Mouse (Mus musculus) kidney, postnatal 14 days (tissue): ENCODE results near the gene Nhsl1.

Source experiments
- DNase-seq: peaks from one replicate; pipeline ENCODE4 v3.0.0; 2022; ENCODE audit warnings: mixed read lengths

The Nhsl1 gene

DNA sequence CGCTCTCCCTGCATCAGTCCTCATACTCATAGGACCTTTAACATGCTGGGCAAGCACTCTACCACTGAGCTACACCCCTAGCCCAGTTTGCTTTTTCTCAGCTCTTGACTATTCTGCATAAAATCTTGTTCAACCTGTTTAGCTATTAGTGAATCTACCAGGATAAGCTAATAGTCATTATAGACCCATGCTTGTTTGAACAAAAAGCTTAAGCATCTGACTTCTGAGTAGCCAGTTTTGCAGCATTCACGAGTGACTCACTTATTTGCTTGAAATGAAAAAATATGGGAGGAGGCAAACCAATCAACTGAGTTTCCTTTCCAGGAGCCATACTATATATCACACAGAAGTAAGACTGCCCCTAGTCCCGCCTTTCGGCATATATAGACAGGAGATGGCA, 32.0 kb downstream of the Nhsl1 start:
- DNase-seq = no peak

DNA sequence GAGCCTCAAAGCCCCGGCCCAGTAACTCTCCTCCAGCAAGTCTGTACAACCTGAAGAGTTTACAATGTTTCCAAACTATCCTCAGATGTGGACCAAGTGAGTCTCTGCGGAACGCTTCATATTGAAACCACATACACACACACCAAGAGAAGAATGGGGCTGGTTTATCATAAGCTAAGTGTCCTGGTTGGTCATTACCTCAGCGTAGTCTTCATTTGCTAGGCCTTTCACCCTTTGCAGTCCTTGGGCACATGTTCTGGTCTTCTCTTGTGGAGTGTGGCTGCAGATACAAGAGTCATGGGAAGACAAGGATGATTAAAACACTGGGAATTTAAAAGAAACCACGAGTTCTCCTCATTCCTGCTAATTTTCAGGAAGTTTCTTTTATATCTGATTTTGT, 34.2 kb downstream of the Nhsl1 start:
- no peak for DNase-seq

DNA sequence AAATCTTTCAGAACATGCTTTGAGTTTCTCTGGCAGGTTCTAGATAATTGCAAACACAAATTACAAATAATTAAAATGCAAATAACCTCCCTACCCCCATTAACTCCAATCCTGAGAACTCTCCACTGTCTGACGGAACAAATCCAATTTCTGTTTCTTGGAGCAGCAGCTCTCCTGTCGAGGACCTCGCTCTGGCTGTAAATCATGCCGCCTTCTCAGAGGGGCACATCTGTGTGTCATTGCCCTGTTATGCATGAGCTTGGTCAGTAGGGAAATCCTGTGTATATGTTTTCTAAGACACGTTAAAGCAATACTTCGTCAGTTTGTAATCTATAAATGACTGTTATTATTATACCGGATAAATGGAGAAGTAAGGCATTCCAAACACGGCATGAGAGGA, 35.3 kb downstream of the Nhsl1 start:
- no peak for DNase-seq

DNA sequence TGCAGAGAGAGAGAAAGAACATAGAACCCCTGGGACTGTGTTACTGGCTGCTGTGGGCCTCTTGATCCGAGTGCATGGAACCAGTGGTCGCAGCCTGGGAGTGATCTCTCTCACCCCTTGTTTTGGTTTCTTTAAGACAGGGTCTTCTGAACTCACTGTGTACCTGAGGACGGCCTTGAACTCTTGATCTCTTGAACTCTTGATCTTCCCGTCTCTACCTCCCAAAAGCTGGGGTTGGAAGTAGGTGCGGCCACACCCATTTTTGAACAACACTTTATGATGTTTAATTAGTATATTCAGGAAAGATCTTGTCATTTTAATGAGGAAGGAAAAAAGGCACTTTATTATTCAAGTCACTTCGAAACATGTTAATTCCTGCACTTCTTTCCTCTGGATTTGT, 37.7 kb downstream of the Nhsl1 start:
- DNase-seq = no peak

DNA sequence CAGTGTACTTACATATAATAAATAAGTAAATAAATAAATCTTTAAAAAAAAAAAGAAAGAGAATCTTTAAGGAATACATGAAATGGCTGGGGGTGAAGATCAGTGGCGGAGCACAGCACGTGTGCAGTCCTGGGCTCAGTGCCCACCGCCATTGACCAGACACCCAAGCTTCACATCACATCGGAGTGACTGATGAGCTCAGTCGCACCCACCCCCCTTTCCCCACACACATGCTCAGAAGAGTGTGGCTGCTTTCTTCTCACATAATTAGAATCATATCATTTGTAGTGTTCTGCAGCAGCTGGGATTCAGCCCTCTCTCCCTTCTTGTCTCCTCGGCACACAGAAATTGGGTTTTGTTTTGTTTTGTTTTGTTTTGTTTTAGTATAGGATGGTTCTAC, 38.4 kb downstream of the Nhsl1 start:
- no peak for DNase-seq

- DNase-seq = no peak
Observed at GRCm38 (mm10) chr10:18358461-18358860, 39.7 kb downstream of the Nhsl1 start.

DNA sequence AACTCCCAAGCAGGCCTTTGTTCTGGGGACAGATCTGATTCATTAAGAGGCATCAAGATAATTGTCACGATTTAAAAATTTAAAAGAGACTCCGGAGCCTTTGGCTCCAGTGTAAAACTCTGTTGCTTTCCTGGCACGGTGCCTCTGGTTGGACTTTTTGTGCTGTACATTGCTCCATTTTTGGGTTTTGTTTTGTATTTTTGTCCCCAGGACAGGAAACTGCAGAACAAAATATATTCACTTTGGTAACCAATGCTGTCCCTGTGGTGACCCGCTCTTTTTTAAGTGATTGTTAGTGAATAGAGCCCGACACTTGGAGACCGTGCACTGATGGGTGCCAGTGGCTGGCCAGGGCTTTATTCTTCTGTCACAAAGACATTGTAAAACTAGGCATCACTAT, 41.4 kb downstream of the Nhsl1 start:
- DNase-seq = peak; percentile 21

DNA sequence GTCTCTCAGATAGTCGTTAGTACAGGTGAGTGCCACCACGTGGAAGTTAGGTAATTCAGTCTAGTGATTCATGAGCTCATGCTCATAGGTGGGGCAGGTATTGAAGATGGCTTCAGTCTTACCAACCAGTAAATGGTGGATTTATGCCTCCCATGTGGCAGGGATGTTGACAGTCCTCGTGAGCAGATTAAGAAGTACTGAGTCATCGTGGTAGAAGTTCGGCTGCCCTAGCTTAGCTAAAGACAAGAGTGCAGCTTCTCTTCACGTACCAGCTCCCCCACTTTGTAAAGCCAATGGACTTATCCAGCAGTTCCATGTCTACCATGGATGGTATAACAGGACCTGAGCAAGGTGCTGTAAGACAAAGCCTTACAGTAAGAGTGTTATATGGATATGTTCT, 46.6 kb downstream of the Nhsl1 start:
- no peak for DNase-seq

DNA sequence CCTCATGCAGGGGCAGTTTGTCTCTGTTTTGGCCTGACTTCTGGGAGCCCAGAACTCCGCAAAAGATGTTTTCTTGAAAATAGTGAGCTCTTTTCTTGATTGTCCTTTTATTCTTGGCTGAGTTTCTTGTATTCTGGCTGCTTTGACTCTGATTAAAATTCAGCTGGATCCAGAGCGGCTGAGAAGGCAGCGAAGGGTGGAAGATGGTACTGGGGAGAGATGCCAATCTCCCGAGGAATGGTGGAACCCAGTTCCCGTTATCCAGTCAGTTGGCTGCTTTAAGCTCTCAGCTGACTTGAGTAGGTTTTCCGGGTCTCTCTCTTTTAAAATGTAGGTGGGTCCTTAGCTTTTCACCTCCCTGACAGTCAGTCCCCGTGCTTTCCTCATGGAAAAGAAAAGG, 47.9 kb downstream of the Nhsl1 start:
- no peak for DNase-seq

DNA sequence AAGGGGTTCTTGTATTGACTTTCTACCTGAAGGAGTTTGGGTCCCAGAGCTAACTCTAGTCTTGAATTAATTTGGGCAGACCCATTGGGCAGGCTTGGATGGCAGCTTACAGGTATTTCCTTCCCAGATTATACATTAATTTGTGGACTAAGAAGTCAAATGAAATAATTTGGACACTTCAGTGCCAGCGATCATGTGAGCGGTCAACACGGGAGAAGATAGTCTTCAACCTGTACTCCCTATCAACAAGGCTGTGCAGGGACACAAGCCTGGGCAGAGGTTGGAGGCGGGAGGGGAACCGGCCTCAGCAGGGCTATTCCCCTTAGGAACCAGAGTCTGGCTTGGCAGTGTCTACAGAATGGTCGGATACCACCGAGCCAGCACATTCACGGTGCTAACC, 49.3 kb downstream of the Nhsl1 start:
- no peak for DNase-seq

- peak; percentile 65 for DNase-seq
Observed at GRCm38 (mm10) chr10:18370475-18371286, 51.9 kb downstream of the Nhsl1 start.

GRCm38 (mm10) chr10:18371866-18372265, 53.1 kb downstream of the Nhsl1 start:
- DNase-seq = no peak

- DNase-seq = no peak
Observed at GRCm38 (mm10) chr10:18375301-18375700, 56.5 kb downstream of the Nhsl1 start.

GRCm38 (mm10) chr10:18384766-18385165, 66.0 kb downstream of the Nhsl1 start:
- peak; percentile 36 for DNase-seq

DNA sequence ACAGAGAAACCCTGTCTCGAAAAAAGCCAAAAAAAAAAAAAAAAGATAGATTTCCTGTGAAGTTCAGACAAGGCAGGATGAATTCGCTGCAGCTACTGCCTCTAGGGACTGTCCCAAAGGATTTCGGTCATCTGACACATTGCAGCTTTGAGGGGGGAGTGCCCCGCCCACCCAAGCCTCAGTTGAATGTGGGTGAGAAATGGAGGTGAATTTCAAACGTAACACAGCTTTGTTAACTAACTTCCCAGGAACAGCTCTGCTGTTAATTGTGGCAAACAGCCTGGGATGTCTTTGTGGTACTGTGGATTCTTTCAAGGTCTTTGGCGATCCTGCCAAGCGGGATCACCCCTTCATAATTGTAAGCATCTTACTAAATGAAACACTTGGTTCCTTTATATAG, 67.4 kb downstream of the Nhsl1 start:
- no peak for DNase-seq

- DNase-seq = peak; percentile 87
Observed at GRCm38 (mm10) chr10:18388784-18389575, 70.2 kb downstream of the Nhsl1 start.

DNA sequence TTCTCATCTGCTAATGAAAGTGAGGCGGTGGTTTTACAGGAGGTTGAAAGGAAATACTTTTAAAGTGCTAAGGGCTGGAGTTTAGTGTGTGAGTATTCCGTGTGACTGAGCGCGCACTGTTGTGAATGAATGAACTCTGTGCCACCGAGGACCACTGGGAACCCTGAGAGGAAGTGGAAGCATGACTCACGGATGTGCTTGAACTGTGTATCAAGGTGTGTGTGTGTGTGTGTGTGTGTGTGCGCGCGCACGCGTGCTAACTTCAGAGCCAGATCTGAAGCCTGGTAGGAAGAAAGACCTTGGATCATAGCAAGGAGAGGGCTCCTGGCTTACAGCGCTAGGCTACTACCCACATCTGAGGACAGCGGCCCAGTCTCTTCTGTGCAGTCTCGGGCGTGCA, 71.2 kb downstream of the Nhsl1 start:
- no peak for DNase-seq

- peak; percentile 66 for DNase-seq
Observed at GRCm38 (mm10) chr10:18391608-18392007, 72.8 kb downstream of the Nhsl1 start.

- DNase-seq = no peak
Observed at GRCm38 (mm10) chr10:18392268-18392667, 73.5 kb downstream of the Nhsl1 start.

DNA sequence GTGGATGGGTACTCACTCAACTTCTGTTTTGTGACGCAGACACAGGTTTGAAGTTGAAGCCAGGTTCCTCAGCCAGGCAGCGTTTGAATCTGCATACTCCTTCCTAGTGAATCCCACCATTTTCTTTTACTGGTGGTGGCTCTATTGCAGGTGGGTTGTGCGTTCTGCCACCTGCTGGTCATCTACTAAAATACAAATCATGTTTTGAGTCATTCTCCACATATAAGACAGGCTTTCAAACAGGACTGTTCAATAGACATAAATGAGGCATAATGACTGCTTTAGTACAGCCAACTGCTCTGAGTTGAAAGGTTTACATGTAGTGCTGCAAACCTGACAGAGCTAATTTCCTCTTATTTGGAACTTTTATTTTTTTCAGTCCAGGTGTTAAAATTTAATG, 75.0 kb downstream of the Nhsl1 start:
- DNase-seq = no peak

GRCm38 (mm10) chr10:18394270-18394669, 75.5 kb downstream of the Nhsl1 start:
- DNase-seq = no peak

DNA sequence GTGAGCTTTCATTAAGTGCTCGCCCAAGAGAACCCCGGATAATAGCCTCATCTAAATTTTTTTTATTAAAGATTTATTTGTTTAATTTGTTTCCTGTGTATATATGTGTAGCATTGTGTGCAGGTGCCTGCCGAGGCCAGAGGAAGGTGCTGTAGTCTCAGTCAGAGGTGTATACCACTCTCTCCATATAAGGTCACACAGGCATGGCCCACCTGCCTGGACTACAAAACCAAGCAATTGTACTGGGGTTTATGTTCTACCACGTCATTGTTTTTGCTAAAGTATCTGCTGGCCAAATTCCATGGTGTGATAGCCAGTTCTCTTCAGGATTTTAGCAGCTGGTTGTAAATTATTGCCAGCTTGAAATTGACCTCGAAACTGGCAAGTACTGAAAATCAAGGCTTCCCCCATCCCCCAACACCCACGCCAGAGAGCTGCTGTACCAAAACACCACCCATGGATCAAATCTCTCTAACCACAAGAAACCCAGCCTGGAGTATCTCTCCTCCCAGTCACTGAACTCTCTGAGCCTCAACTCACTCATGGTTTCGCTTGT, 81.4 kb downstream of the Nhsl1 start:
- peak; percentile 23 for DNase-seq

GRCm38 (mm10) chr10:18400998-18401397, 82.2 kb downstream of the Nhsl1 start:
- no peak for DNase-seq

GRCm38 (mm10) chr10:18403992-18404391, 85.2 kb downstream of the Nhsl1 start:
- no peak for DNase-seq
